Mouse (Mus musculus) MEL (cell line): ENCODE measurements around the gene Paxbp1.

ENCODE experiments used
- CTCF ChIP-seq, 3 experiments: IDR thresholded peaks in 2 of 3; conservative IDR thresholded peaks in 1 of 3; 2 replicates each; pipeline ENCODE4 v1.5.1; 2011 to 2012; ENCODE audit warnings: low read length in 3 of 3, low read depth in 2 of 3, mild to moderate bottlenecking in 2 of 3, improper control_type of control experiment in 1 of 3, inconsistent platforms in 1 of 3, mixed read lengths in 1 of 3, moderate library complexity in 1 of 3; ENCODE audit not compliant: control insufficient read depth in 1 of 3, insufficient read depth in 1 of 3, poor library complexity in 1 of 3, severe bottlenecking in 1 of 3
- EP300 ChIP-seq, 2 experiments: IDR thresholded peaks; 2 replicates each; pipeline ENCODE4 v1.6.1; 2011; ENCODE audit warnings: improper control_type of control experiment in 2 of 2, low read length in 2 of 2, low read depth in 1 of 2, mild to moderate bottlenecking in 1 of 2
- MAFK ChIP-seq: IDR thresholded peaks from 2 replicates; pipeline ENCODE4 v1.6.1; 2011; ENCODE audit warnings: low read depth, mild to moderate bottlenecking, low read length, improper control_type of control experiment, borderline replicate concordance
- MAX ChIP-seq: IDR thresholded peaks from 2 replicates; pipeline ENCODE4 v1.6.1; 2011; ENCODE audit warnings: low read length, improper control_type of control experiment
- MXI1 ChIP-seq: IDR thresholded peaks from 2 replicates; pipeline ENCODE4 v1.6.1; 2011; ENCODE audit warnings: mild to moderate bottlenecking, low read depth, low read length, improper control_type of control experiment
- TAL1 ChIP-seq: IDR thresholded peaks from 2 replicates; pipeline ENCODE4 v1.6.1; 2012; ENCODE audit warnings: mild to moderate bottlenecking, inconsistent platforms, low read length, moderate library complexity, mixed read lengths

- TF ChIP-seq MAFK, result no peak
- TF ChIP-seq TAL1, result no peak
- no peak for TF ChIP-seq EP300 (IDR thresholded peaks at IDR 0.05; ENCODE audit: low read depth in 1 of 2, low read length in 2 of 2)
- no peak for TF ChIP-seq CTCF (IDR thresholded peaks at IDR 0.05 in 2 of 3, conservative IDR thresholded peaks at IDR 0.05 in 1 of 3; ENCODE audit: control insufficient read depth in 1 of 3, insufficient read depth in 1 of 3, low read depth in 2 of 3, low read length in 3 of 3, poor library complexity in 1 of 3, severe bottlenecking in 1 of 3)
- no peak for TF ChIP-seq MAX
- no peak for TF ChIP-seq MXI1
These were observed 23.4 kb downstream of the Paxbp1 start for GRCm38 (mm10) chr16:91020842-91021483.
